Mouse (Mus musculus) stomach, embryonic 14.5 days (tissue): ENCODE results near the gene Entpd1. TPM values are rescaled to one million over a fixed set of nuclear protein-coding genes. Genes with fewer than 3 reads are reported as not detected.

Source experiments
- ATAC-seq: fragments of 200-750 bp; cut with Nextera tagmentation; 2 replicates; pipeline ENCODE4 v1.8.0; 2017; ENCODE audit warnings: low read depth, moderate TSS enrichment; ENCODE audit not compliant: insufficient number of reproducible peaks, insufficient read depth, low FRiP score
- H3K27ac ChIP-seq: fragments of 300-500 bp; sonication (generic); 2 replicates; pipeline ENCODE4 v1.5.1; 2014; ENCODE audit warnings: mild to moderate bottlenecking, low read length, moderate library complexity, mixed read lengths
- H3K27me3 ChIP-seq: fragments of 300-500 bp; sonication (generic); 2 replicates; pipeline ENCODE4 v1.6.1; 2014; ENCODE audit warnings: low read length, control low read depth, mixed read lengths; ENCODE audit not compliant: control insufficient read depth, insufficient read depth
- H3K36me3 ChIP-seq: fragments of 300-500 bp; sonication (generic); 2 replicates; pipeline ENCODE4 v1.6.1; 2014; ENCODE audit warnings: mild to moderate bottlenecking, control low read depth, low read length, moderate library complexity, mixed read lengths; ENCODE audit not compliant: control insufficient read depth, insufficient read depth
- H3K4me1 ChIP-seq: fragments of 300-500 bp; sonication (generic); 2 replicates; pipeline ENCODE4 v1.6.1; 2014; ENCODE audit warnings: low read length, control low read depth, mixed read lengths; ENCODE audit not compliant: control insufficient read depth, insufficient read depth
- H3K4me2 ChIP-seq: fragments of 300-500 bp; sonication (generic); replicated peaks from 2 replicates; pipeline ENCODE4 v1.6.1; 2014; ENCODE audit warnings: low read depth, low read length, control low read depth
- H3K4me3 ChIP-seq: fragments of 300-500 bp; sonication (generic); 2 replicates; pipeline ENCODE4 v1.5.1; 2014; ENCODE audit warnings: low read depth, low read length, control low read depth
- H3K9ac ChIP-seq: fragments of 300-500 bp; sonication (generic); replicated peaks from 2 replicates; pipeline ENCODE4 v1.6.1; 2014; ENCODE audit warnings: low read depth, mild to moderate bottlenecking, control low read depth, low read length, moderate library complexity, mixed read lengths
- H3K9me3 ChIP-seq: fragments of 300-500 bp; sonication (generic); 2 replicates; pipeline ENCODE4 v1.6.1; 2016; ENCODE audit warnings: low read depth, low read length, control low read depth; ENCODE audit not compliant: control insufficient read depth
- WGBS: fragments of 180-500 bp; shearing (Covaris S2); extraction: QIAGEN DNeasy Blood & Tissue Kit; methylation state at CpG from one replicate; pipeline ENCODE4 v1.1.7; 2014; 5-methylcytosine and 5-hydroxymethylcytosine counted together
- polyA plus RNA-seq: library from polyadenylated mRNA; unstranded; fragments of >200 nt; fragmentation: Nextera tagmentation; extraction: Ambion mirVana; gene quantifications from 2 replicates; pipeline ENCODE4 v1.2.1, GENCODE M21; 2014

The Entpd1 gene
- polyA plus RNA-seq, 1 experiment from 2014 or later = 11.3 TPM

- no peaks in the 10 kb centered on the region for H3K9me3 ChIP-seq
- peaks cover 5% of the 10 kb centered on the region; the same call in 1 of the 2 replicates for H3K4me1 ChIP-seq
- H3K27me3 ChIP-seq = no peaks in the 10 kb centered on the region
- H3K9ac ChIP-seq = no peak overlapping the region
- no peak overlapping the region for H3K27ac ChIP-seq
- WGBS = 67% methylated on average over 4 of the region's 4 CpGs
- H3K4me3 ChIP-seq = no peak overlapping the region
- no peak for ATAC-seq
- H3K4me2 ChIP-seq = no peak overlapping the region
- no peaks in the 10 kb centered on the region for H3K36me3 ChIP-seq
Measured at GRCm38 (mm10) chr19:40702406-40702805, 90.2 kb downstream of the Entpd1 start.

- no peak for ATAC-seq
Measured at GRCm38 (mm10) chr19:40712889-40713628, 100.9 kb downstream of the Entpd1 start.

GRCm38 (mm10) chr19:40714700-40715099 lies 102.5 kb downstream of the Entpd1 start:
- no peak overlapping the region for H3K27ac ChIP-seq

More at GRCm38 (mm10) chr19:40712889-40713628, 100.9 kb downstream of the Entpd1 start:
- no peaks in the 10 kb centered on the region for H3K27me3 ChIP-seq
- no peak overlapping the region for H3K27ac ChIP-seq
- no peaks in the 10 kb centered on the region for H3K4me1 ChIP-seq
- WGBS = 84% methylated on average over 14 of the region's 16 CpGs
- no peak overlapping the region for H3K9ac ChIP-seq
- no peak overlapping the region for H3K4me3 ChIP-seq
- no peak overlapping the region for H3K4me2 ChIP-seq
- H3K36me3 ChIP-seq = no peaks in the 10 kb centered on the region
- no peaks in the 10 kb centered on the region for H3K9me3 ChIP-seq

GRCm38 (mm10) chr19:40716981-40717380 lies 104.8 kb downstream of the Entpd1 start:
- H3K9me3 ChIP-seq = no peaks in the 10 kb centered on the region
- no peak overlapping the region for H3K4me3 ChIP-seq
- ATAC-seq = no peak
- no peak overlapping the region for H3K4me2 ChIP-seq
- H3K27ac ChIP-seq = no peak overlapping the region
- no peaks in the 10 kb centered on the region for H3K4me1 ChIP-seq
- H3K36me3 ChIP-seq = no peaks in the 10 kb centered on the region
- 67% methylated on average over 6 of the region's 6 CpGs for WGBS
- no peak overlapping the region for H3K9ac ChIP-seq
- H3K27me3 ChIP-seq = no peaks in the 10 kb centered on the region

More at GRCm38 (mm10) chr19:40714700-40715099, 102.5 kb downstream of the Entpd1 start:
- 42% methylated on average over 5 of the region's 5 CpGs for WGBS
- Histone ChIP-seq H3K36me3 (no peaks in the 10 kb centered on the region), H3K4me2 (no peak overlapping the region), H3K4me3 (no peak overlapping the region), H3K4me1 (no peaks in the 10 kb centered on the region), H3K9me3 (no peaks in the 10 kb centered on the region), H3K9ac (no peak overlapping the region), H3K27me3 (no peaks in the 10 kb centered on the region)
- ATAC-seq = no peak

GRCm38 (mm10) chr19:40719439-40720105 lies 107.4 kb downstream of the Entpd1 start:
- Histone ChIP-seq H3K4me3 (no peak overlapping the region), H3K27me3 (no peaks in the 10 kb centered on the region), H3K4me2 (no peak overlapping the region), H3K4me1 (no peaks in the 10 kb centered on the region), H3K9ac (no peak overlapping the region), H3K9me3 (no peaks in the 10 kb centered on the region), H3K27ac (no peak overlapping the region), H3K36me3 (no peaks in the 10 kb centered on the region)
- 36% methylated on average over 11 of the region's 11 CpGs for WGBS
- no peak for ATAC-seq

- H3K4me2 ChIP-seq = no peak overlapping the region
- H3K9ac ChIP-seq = no peak overlapping the region
- WGBS = 49% methylated on average over 12 of the region's 12 CpGs
- no peak for ATAC-seq
- no peaks in the 10 kb centered on the region for H3K36me3 ChIP-seq
- H3K4me3 ChIP-seq = no peak overlapping the region
- H3K27me3 ChIP-seq = no peaks in the 10 kb centered on the region
- H3K9me3 ChIP-seq = no peaks in the 10 kb centered on the region
- H3K4me1 ChIP-seq = no peaks in the 10 kb centered on the region
- H3K27ac ChIP-seq = no peak overlapping the region
Measured at GRCm38 (mm10) chr19:40720381-40720780, 108.2 kb downstream of the Entpd1 start.

- Histone ChIP-seq H3K4me1 (no peaks in the 10 kb centered on the region), H3K9ac (no peak overlapping the region), H3K36me3 (no peaks in the 10 kb centered on the region), H3K27me3 (no peaks in the 10 kb centered on the region), H3K9me3 (no peaks in the 10 kb centered on the region), H3K4me2 (no peak overlapping the region), H3K27ac (no peak overlapping the region), H3K4me3 (no peak overlapping the region)
- WGBS = 49% methylated on average over 11 of the region's 11 CpGs
- ATAC-seq = no peak
Measured at GRCm38 (mm10) chr19:40722137-40723038, 110.2 kb downstream of the Entpd1 start.

GRCm38 (mm10) chr19:40723516-40723915 lies 111.3 kb downstream of the Entpd1 start:
- no peak overlapping the region for H3K27ac ChIP-seq
- no peak overlapping the region for H3K9ac ChIP-seq
- no peaks in the 10 kb centered on the region for H3K36me3 ChIP-seq
- no peaks in the 10 kb centered on the region for H3K9me3 ChIP-seq
- WGBS = 34% methylated on average over 10 of the region's 10 CpGs
- ATAC-seq = no peak
- no peak overlapping the region for H3K4me2 ChIP-seq
- no peaks in the 10 kb centered on the region for H3K4me1 ChIP-seq
- H3K4me3 ChIP-seq = no peak overlapping the region
- no peaks in the 10 kb centered on the region for H3K27me3 ChIP-seq
